Comparison of ENCODE assay signal across 23 mouse cellular contexts in the genomic region with DNA sequence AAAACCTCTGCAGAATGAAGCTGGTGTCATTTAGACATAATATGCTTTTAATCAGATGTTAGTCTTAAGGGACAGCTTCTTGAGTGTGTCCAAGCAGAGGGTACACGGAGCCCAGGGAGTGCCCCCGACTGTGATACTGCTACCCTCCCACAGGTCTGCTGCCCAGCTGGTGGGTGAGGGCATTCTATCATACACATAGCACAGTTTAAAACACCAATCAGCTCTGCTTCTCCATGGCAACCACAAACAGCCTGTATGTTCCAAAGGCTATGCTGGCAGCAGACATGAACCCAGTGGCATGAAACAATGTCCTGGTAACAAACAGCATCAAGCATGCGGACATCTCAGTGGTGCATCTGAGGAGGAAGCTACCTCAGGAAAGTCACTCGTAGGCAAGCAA.
DNase-seq lines count a peak whose midpoint lies in the region; ATAC-seq lines count a peak whose summit lies in the region.
"Had no signal": no experiment of that assay in that cellular context is flagged by ENCODE, and none has a peak within 500 bp of the region (broad histone marks: within the 10 kb centered on the region; RNA-seq: fewer than 3 reads in every experiment).

No protein-coding gene starts in this region.

- no peak overlapping the region for H3K4me3 ChIP-seq in embryonic facial prominence, embryonic 14.5 days (ENCODE audit: low read depth, low read length)
- H3K4me3 ChIP-seq in embryonic facial prominence, embryonic 10.5 days, result no peak overlapping the region
- H3K4me3 ChIP-seq in kidney, embryonic 14.5 days (ENCODE audit: low read length), result no peak overlapping the region
- no peak overlapping the region for H3K4me3 ChIP-seq in hindbrain, embryonic 14.5 days (replicated peaks; ENCODE audit: low read length)
- no peak overlapping the region for H3K4me3 ChIP-seq in neural tube, embryonic 13.5 days
- no peak overlapping the region for H3K4me3 ChIP-seq in intestine, embryonic 16.5 days (ENCODE audit: low read length)
- H3K4me3 ChIP-seq: embryonic facial prominence, embryonic 15.5 days; heart, embryonic 15.5 days; limb, embryonic 13.5 days; liver, embryonic 13.5 days; lung, embryonic 15.5 days had no signal

- H3K9ac ChIP-seq in embryonic facial prominence, embryonic 14.5 days (ENCODE audit: low read depth, low read length), result no peak overlapping the region
- no peak overlapping the region for H3K9ac ChIP-seq in kidney, embryonic 14.5 days (ENCODE audit: low read depth, low read length)
- H3K9ac ChIP-seq in hindbrain, embryonic 14.5 days, result no peak overlapping the region
- H3K9ac ChIP-seq in neural tube, embryonic 13.5 days, result no peak overlapping the region
- no peak overlapping the region for H3K9ac ChIP-seq in intestine, embryonic 16.5 days (ENCODE audit: low read depth, low read length)
- H3K9ac ChIP-seq: embryonic facial prominence, embryonic 15.5 days; heart, embryonic 15.5 days; limb, embryonic 13.5 days; liver, embryonic 13.5 days; lung, embryonic 15.5 days had no signal

- no peak overlapping the region for H3K4me2 ChIP-seq in embryonic facial prominence, embryonic 14.5 days (ENCODE audit: low read depth, low read length)
- no peak overlapping the region for H3K4me2 ChIP-seq in kidney, embryonic 14.5 days (replicated peaks; ENCODE audit: low read depth, low read length)
- no peak overlapping the region for H3K4me2 ChIP-seq in hindbrain, embryonic 14.5 days (replicated peaks)
- no peak overlapping the region for H3K4me2 ChIP-seq in neural tube, embryonic 13.5 days
- no peak overlapping the region for H3K4me2 ChIP-seq in intestine, embryonic 16.5 days (ENCODE audit: low read depth, low read length)
- H3K4me2 ChIP-seq: embryonic facial prominence, embryonic 15.5 days; heart, embryonic 15.5 days; limb, embryonic 13.5 days; liver, embryonic 13.5 days; lung, embryonic 15.5 days had no signal

- no peak for DNase-seq in embryonic facial prominence, embryonic 14.5 days (ENCODE audit: low spot score)
- DNase-seq in embryonic facial prominence, embryonic 10.5 days (ENCODE audit: low spot score), result no peak
- DNase-seq in kidney, adult 8-10 months, result no peak
- DNase-seq in hindbrain, embryonic 14.5 days (ENCODE audit: low spot score), result no peak
- no peak for DNase-seq in right cerebral cortex, postnatal 36 days (ENCODE audit: low spot score in 2 of 2)
- DNase-seq: cerebellum, adult 11 months; cerebellum, postnatal 10 days; gastrocnemius, postnatal 36 days; kidney, adult 18-20 months; kidney, postnatal 14 days; layer of hippocampus, adult 9-11 months; liver, embryonic 13.5 days; lung, postnatal 4 days; thymus, postnatal 25 days had no signal

- WGBS in embryonic facial prominence, embryonic 14.5 days, result 87% methylated on average over 4 of the region's 4 CpGs
- 79% methylated on average over 4 of the region's 4 CpGs for WGBS in embryonic facial prominence, embryonic 10.5 days
- WGBS in kidney, embryonic 14.5 days, result 88% methylated on average over 4 of the region's 4 CpGs
- 65% methylated on average over 4 of the region's 4 CpGs for WGBS in hindbrain, embryonic 14.5 days
- 72% methylated on average over 4 of the region's 4 CpGs for WGBS in neural tube, embryonic 13.5 days
- WGBS in intestine, embryonic 16.5 days, result 85% methylated on average over 4 of the region's 4 CpGs

- H3K9me3 ChIP-seq in embryonic facial prominence, embryonic 14.5 days (ENCODE audit: control insufficient read depth, low read length), result no peaks in the 10 kb centered on the region
- no peaks in the 10 kb centered on the region for H3K9me3 ChIP-seq in embryonic facial prominence, embryonic 10.5 days
- H3K9me3 ChIP-seq in kidney, embryonic 14.5 days (ENCODE audit: control insufficient read depth, low read length), result no peaks in the 10 kb centered on the region
- no peaks in the 10 kb centered on the region for H3K9me3 ChIP-seq in hindbrain, embryonic 14.5 days (ENCODE audit: control insufficient read depth, low read length)
- H3K9me3 ChIP-seq in neural tube, embryonic 13.5 days, result no peaks in the 10 kb centered on the region
- no peaks in the 10 kb centered on the region for H3K9me3 ChIP-seq in intestine, embryonic 16.5 days (ENCODE audit: control insufficient read depth, low read length)
- H3K9me3 ChIP-seq: embryonic facial prominence, embryonic 15.5 days; heart, embryonic 15.5 days; limb, embryonic 13.5 days; liver, embryonic 13.5 days; lung, embryonic 15.5 days had no signal

- no peaks in the 10 kb centered on the region for H3K27me3 ChIP-seq in embryonic facial prominence, embryonic 14.5 days (replicated peaks; ENCODE audit: control insufficient read depth, insufficient read depth, low read length)
- no peaks in the 10 kb centered on the region for H3K27me3 ChIP-seq in embryonic facial prominence, embryonic 10.5 days (replicated peaks; ENCODE audit: low read depth, poor library complexity, severe bottlenecking)
- H3K27me3 ChIP-seq in kidney, embryonic 14.5 days (ENCODE audit: control insufficient read depth, insufficient read depth, low read length), result no peaks in the 10 kb centered on the region
- H3K27me3 ChIP-seq in hindbrain, embryonic 14.5 days (ENCODE audit: control insufficient read depth, insufficient read depth, low read length), result no peaks in the 10 kb centered on the region
- H3K27me3 ChIP-seq in neural tube, embryonic 13.5 days, result no peaks in the 10 kb centered on the region
- no peaks in the 10 kb centered on the region for H3K27me3 ChIP-seq in intestine, embryonic 16.5 days (replicated peaks; ENCODE audit: control insufficient read depth, insufficient read depth, low read length)
- H3K27me3 ChIP-seq: embryonic facial prominence, embryonic 15.5 days; heart, embryonic 15.5 days; limb, embryonic 13.5 days; liver, embryonic 13.5 days; lung, embryonic 15.5 days had no signal

- peak; percentile 13; the same call in 1 of the 2 replicates for ATAC-seq in embryonic facial prominence, embryonic 14.5 days (ENCODE audit: low read depth)
- ATAC-seq in kidney, embryonic 14.5 days (ENCODE audit: low FRiP score, low TSS enrichment), result 0 out of 2 replicates have a peak, but pooled peaks have one; percentile 16
- ATAC-seq in hindbrain, embryonic 14.5 days (ENCODE audit: low FRiP score), result 0 out of 2 replicates have a peak, but pooled peaks have one; percentile 25
- ATAC-seq in neural tube, embryonic 13.5 days (ENCODE audit: low read depth), result peak; percentile 21; the same call in 1 of the 2 replicates
- ATAC-seq in intestine, embryonic 16.5 days, result no peak
- ATAC-seq: activated CD4-positive, CD25-positive, alpha-beta regulatory T cell, adult 4 months; CD4-positive, CD25-positive, alpha-beta regulatory T cell, adult 4 months had no signal

- no peak overlapping the region for H3K27ac ChIP-seq in embryonic facial prominence, embryonic 14.5 days (replicated peaks; ENCODE audit: low read depth, low read length)
- H3K27ac ChIP-seq in embryonic facial prominence, embryonic 10.5 days (replicated peaks), result no peak overlapping the region
- no peak overlapping the region for H3K27ac ChIP-seq in kidney, embryonic 14.5 days (ENCODE audit: low read depth, low read length)
- H3K27ac ChIP-seq in hindbrain, embryonic 14.5 days, result no peak overlapping the region
- no peak overlapping the region for H3K27ac ChIP-seq in neural tube, embryonic 13.5 days (replicated peaks)
- H3K27ac ChIP-seq in intestine, embryonic 16.5 days (ENCODE audit: low read length), result no peak overlapping the region
- H3K27ac ChIP-seq: embryonic facial prominence, embryonic 15.5 days; heart, embryonic 15.5 days; limb, embryonic 13.5 days; liver, embryonic 13.5 days; lung, embryonic 15.5 days had no signal

- no peaks in the 10 kb centered on the region for H3K36me3 ChIP-seq in embryonic facial prominence, embryonic 14.5 days (ENCODE audit: control insufficient read depth, insufficient read depth, low read length)
- no peaks in the 10 kb centered on the region for H3K36me3 ChIP-seq in embryonic facial prominence, embryonic 10.5 days (replicated peaks)
- no peaks in the 10 kb centered on the region for H3K36me3 ChIP-seq in kidney, embryonic 14.5 days (ENCODE audit: control insufficient read depth, insufficient read depth, low read length)
- no peaks in the 10 kb centered on the region for H3K36me3 ChIP-seq in hindbrain, embryonic 14.5 days (replicated peaks; ENCODE audit: control insufficient read depth, insufficient read depth)
- no peaks in the 10 kb centered on the region for H3K36me3 ChIP-seq in neural tube, embryonic 13.5 days
- H3K36me3 ChIP-seq in intestine, embryonic 16.5 days (ENCODE audit: control insufficient read depth, insufficient read depth, low read length), result no peaks in the 10 kb centered on the region
- H3K36me3 ChIP-seq: embryonic facial prominence, embryonic 15.5 days; heart, embryonic 15.5 days; limb, embryonic 13.5 days; liver, embryonic 13.5 days; lung, embryonic 15.5 days had no signal

- H3K4me1 ChIP-seq in embryonic facial prominence, embryonic 14.5 days (ENCODE audit: control insufficient read depth, insufficient read depth, low read length), result peaks cover 4% of the 10 kb centered on the region
- H3K4me1 ChIP-seq in embryonic facial prominence, embryonic 10.5 days, result peaks cover 17% of the 10 kb centered on the region
- no peaks in the 10 kb centered on the region for H3K4me1 ChIP-seq in kidney, embryonic 14.5 days (ENCODE audit: control insufficient read depth, insufficient read depth, low read length)
- peaks cover 20% of the 10 kb centered on the region for H3K4me1 ChIP-seq in hindbrain, embryonic 14.5 days (replicated peaks; ENCODE audit: control insufficient read depth, insufficient read depth, low read length)
- peaks cover 28% of the 10 kb centered on the region for H3K4me1 ChIP-seq in neural tube, embryonic 13.5 days (replicated peaks)
- H3K4me1 ChIP-seq in intestine, embryonic 16.5 days (ENCODE audit: control insufficient read depth, insufficient read depth, low read length), result peaks cover 6% of the 10 kb centered on the region
- H3K4me1 ChIP-seq: liver, embryonic 13.5 days had no signal
